Mouse (Mus musculus): Measurements from ENCODE around the gene Kcnk15. TPM values are rescaled to one million over a fixed set of nuclear protein-coding genes. Genes with fewer than 3 reads are reported as not detected.

The Kcnk15 gene
- polyA plus RNA-seq, 1 experiment from 2014 or later = not detected

- no peak for ATAC-seq (ENCODE audit: insufficient number of reproducible peaks, insufficient read depth, low FRiP score, low TSS enrichment, low read depth)
- H3K9ac ChIP-seq = no peak overlapping the region
- H3K4me1 ChIP-seq = peaks cover 5% of the 10 kb centered on the region
- no peak overlapping the region for H3K27ac ChIP-seq
- H3K36me3 ChIP-seq = no peaks in the 10 kb centered on the region
- H3K9me3 ChIP-seq = no peaks in the 10 kb centered on the region
- no peak overlapping the region for H3K4me3 ChIP-seq
- H3K27me3 ChIP-seq = no peaks in the 10 kb centered on the region; the same call in 1 of the 2 replicates
- no peak overlapping the region for H3K4me2 ChIP-seq
- WGBS = 70% methylated on average over 14 of the region's 14 CpGs
These were observed 23.5 kb downstream of the Kcnk15 start for GRCm38 (mm10) chr2:163876830-163877498.

- Histone ChIP-seq H3K4me2 (no peak overlapping the region), H3K27me3 (peaks cover 7% of the 10 kb centered on the region; the same call in 1 of the 2 replicates), H3K9me3 (no peaks in the 10 kb centered on the region), H3K4me3 (no peak overlapping the region), H3K36me3 (no peaks in the 10 kb centered on the region), H3K27ac (no peak overlapping the region), H3K9ac (no peak overlapping the region), H3K4me1 (no peaks in the 10 kb centered on the region)
- ATAC-seq (ENCODE audit: insufficient number of reproducible peaks, insufficient read depth, low FRiP score, low TSS enrichment, low read depth) = no peak
- 79% methylated on average over 6 of the region's 6 CpGs for WGBS
These were observed 27.4 kb downstream of the Kcnk15 start for GRCm38 (mm10) chr2:163880891-163881290.

- no peak for ATAC-seq (ENCODE audit: insufficient number of reproducible peaks, insufficient read depth, low FRiP score, low TSS enrichment, low read depth)
- Histone ChIP-seq H3K9me3 (no peaks in the 10 kb centered on the region), H3K9ac (no peak overlapping the region), H3K4me3 (no peak overlapping the region), H3K36me3 (no peaks in the 10 kb centered on the region), H3K27ac (no peak overlapping the region), H3K27me3 (peaks cover 7% of the 10 kb centered on the region; the same call in 1 of the 2 replicates), H3K4me1 (no peaks in the 10 kb centered on the region), H3K4me2 (no peak overlapping the region)
- 70% methylated on average over 17 of the region's 17 CpGs for WGBS
These were observed 29.6 kb downstream of the Kcnk15 start for GRCm38 (mm10) chr2:163882859-163883652.

GRCm38 (mm10) chr2:163889411-163889810, 36.0 kb downstream of the Kcnk15 start:
- H3K4me1 ChIP-seq = no peaks in the 10 kb centered on the region
- no peak for ATAC-seq (ENCODE audit: insufficient number of reproducible peaks, insufficient read depth, low FRiP score, low TSS enrichment, low read depth)

GRCm38 (mm10) chr2:163890586-163890985, 37.1 kb downstream of the Kcnk15 start:
- H3K9me3 ChIP-seq = no peaks in the 10 kb centered on the region

More at GRCm38 (mm10) chr2:163889411-163889810, 36.0 kb downstream of the Kcnk15 start:
- Histone ChIP-seq H3K36me3 (no peaks in the 10 kb centered on the region), H3K9ac (no peak overlapping the region), H3K4me3 (no peak overlapping the region), H3K27ac (no peak overlapping the region), H3K4me2 (no peak overlapping the region), H3K27me3 (no peaks in the 10 kb centered on the region), H3K9me3 (no peaks in the 10 kb centered on the region)
- 33% methylated on average over 6 of the region's 6 CpGs for WGBS

GRCm38 (mm10) chr2:163891271-163891670, 37.8 kb downstream of the Kcnk15 start:
- H3K9ac ChIP-seq = no peak overlapping the region
- no peaks in the 10 kb centered on the region for H3K36me3 ChIP-seq
- H3K9me3 ChIP-seq = no peaks in the 10 kb centered on the region
- H3K4me3 ChIP-seq = no peak overlapping the region
- no peak overlapping the region for H3K27ac ChIP-seq
- no peak for ATAC-seq (ENCODE audit: insufficient number of reproducible peaks, insufficient read depth, low FRiP score, low TSS enrichment, low read depth)
- no peaks in the 10 kb centered on the region for H3K27me3 ChIP-seq
- H3K4me1 ChIP-seq = no peaks in the 10 kb centered on the region
- 91% methylated on average over 11 of the region's 11 CpGs for WGBS
- H3K4me2 ChIP-seq = no peak overlapping the region

More at GRCm38 (mm10) chr2:163890586-163890985, 37.1 kb downstream of the Kcnk15 start:
- Histone ChIP-seq H3K27ac (no peak overlapping the region), H3K9ac (no peak overlapping the region), H3K27me3 (no peaks in the 10 kb centered on the region), H3K4me3 (no peak overlapping the region), H3K4me1 (no peaks in the 10 kb centered on the region), H3K36me3 (no peaks in the 10 kb centered on the region), H3K4me2 (no peak overlapping the region)
- WGBS = 59% methylated on average over 11 of the region's 11 CpGs
- no peak for ATAC-seq (ENCODE audit: insufficient number of reproducible peaks, insufficient read depth, low FRiP score, low TSS enrichment, low read depth)

- 66% methylated on average over 7 of the region's 7 CpGs for whole genome bisulfite sequencing
- no peak for ATAC-seq (ENCODE audit: insufficient number of reproducible peaks, insufficient read depth, low FRiP score, low TSS enrichment, low read depth)
- no peaks in the 10 kb centered on the region for H3K36me3 ChIP-seq
- H3K27me3 ChIP-seq = no peaks in the 10 kb centered on the region
- H3K27ac ChIP-seq = no peak overlapping the region
- H3K9me3 ChIP-seq = no peaks in the 10 kb centered on the region
- H3K4me1 ChIP-seq = no peaks in the 10 kb centered on the region
- no peak overlapping the region for H3K4me3 ChIP-seq
- no peak overlapping the region for H3K9ac ChIP-seq
- H3K4me2 ChIP-seq = no peak overlapping the region
These were observed 40.3 kb downstream of the Kcnk15 start for GRCm38 (mm10) chr2:163893446-163894370.

GRCm38 (mm10) chr2:163895156-163895555, 41.7 kb downstream of the Kcnk15 start:
- H3K4me3 ChIP-seq = no peak overlapping the region
- no peak overlapping the region for H3K4me2 ChIP-seq
- WGBS = 72% methylated on average over 2 of the region's 2 CpGs
- H3K9me3 ChIP-seq = no peaks in the 10 kb centered on the region
- ATAC-seq (ENCODE audit: insufficient number of reproducible peaks, insufficient read depth, low FRiP score, low TSS enrichment, low read depth) = no peak
- no peak overlapping the region for H3K9ac ChIP-seq
- no peaks in the 10 kb centered on the region for H3K27me3 ChIP-seq
- H3K4me1 ChIP-seq = peaks cover 6% of the 10 kb centered on the region; the same call in 1 of the 2 replicates
- no peaks in the 10 kb centered on the region for H3K36me3 ChIP-seq
- no peak overlapping the region for H3K27ac ChIP-seq

- no peak overlapping the region for H3K9ac ChIP-seq
- H3K9me3 ChIP-seq = no peaks in the 10 kb centered on the region
- peaks cover 7% of the 10 kb centered on the region; the same call in 1 of the 2 replicates for H3K4me1 ChIP-seq
- 89% methylated on average over 7 of the region's 7 CpGs for WGBS
- H3K27me3 ChIP-seq = no peaks in the 10 kb centered on the region; the same call in 1 of the 2 replicates
- no peak overlapping the region for H3K27ac ChIP-seq
- no peak overlapping the region for H3K4me2 ChIP-seq
- no peak overlapping the region for H3K4me3 ChIP-seq
- no peak for ATAC-seq (ENCODE audit: insufficient number of reproducible peaks, insufficient read depth, low FRiP score, low TSS enrichment, low read depth)
- no peaks in the 10 kb centered on the region for H3K36me3 ChIP-seq
These were observed 43.6 kb downstream of the Kcnk15 start for GRCm38 (mm10) chr2:163897026-163897425.

GRCm38 (mm10) chr2:163897988-163898535, 44.6 kb downstream of the Kcnk15 start:
- no peak for ATAC-seq (ENCODE audit: insufficient number of reproducible peaks, insufficient read depth, low FRiP score, low TSS enrichment, low read depth)
- H3K36me3 ChIP-seq = no peaks in the 10 kb centered on the region
- H3K4me2 ChIP-seq = no peak overlapping the region
- no peak overlapping the region for H3K4me3 ChIP-seq
- H3K4me1 ChIP-seq = peaks cover 12% of the 10 kb centered on the region
- H3K27ac ChIP-seq = no peak overlapping the region
- no peaks in the 10 kb centered on the region; the same call in none of the 2 replicates for H3K27me3 ChIP-seq
- WGBS = 61% methylated on average over 7 of the region's 7 CpGs
- H3K9me3 ChIP-seq = no peaks in the 10 kb centered on the region
- no peak overlapping the region for H3K9ac ChIP-seq

GRCm38 (mm10) chr2:163899910-163900411, 46.5 kb downstream of the Kcnk15 start:
- H3K4me2 ChIP-seq = no peak overlapping the region
- WGBS = 46% methylated on average over 14 of the region's 14 CpGs
- no peak for ATAC-seq (ENCODE audit: insufficient number of reproducible peaks, insufficient read depth, low FRiP score, low TSS enrichment, low read depth)
- no peak overlapping the region for H3K4me3 ChIP-seq
- H3K27ac ChIP-seq = no peak overlapping the region
- H3K4me1 ChIP-seq = peaks cover 20% of the 10 kb centered on the region
- no peaks in the 10 kb centered on the region for H3K36me3 ChIP-seq
- H3K9ac ChIP-seq = no peak overlapping the region
- peaks cover 5% of the 10 kb centered on the region for H3K27me3 ChIP-seq
- H3K9me3 ChIP-seq = no peaks in the 10 kb centered on the region
